Mouse (Mus musculus): ENCODE data around the gene Deaf1.

The Deaf1 gene

DNA sequence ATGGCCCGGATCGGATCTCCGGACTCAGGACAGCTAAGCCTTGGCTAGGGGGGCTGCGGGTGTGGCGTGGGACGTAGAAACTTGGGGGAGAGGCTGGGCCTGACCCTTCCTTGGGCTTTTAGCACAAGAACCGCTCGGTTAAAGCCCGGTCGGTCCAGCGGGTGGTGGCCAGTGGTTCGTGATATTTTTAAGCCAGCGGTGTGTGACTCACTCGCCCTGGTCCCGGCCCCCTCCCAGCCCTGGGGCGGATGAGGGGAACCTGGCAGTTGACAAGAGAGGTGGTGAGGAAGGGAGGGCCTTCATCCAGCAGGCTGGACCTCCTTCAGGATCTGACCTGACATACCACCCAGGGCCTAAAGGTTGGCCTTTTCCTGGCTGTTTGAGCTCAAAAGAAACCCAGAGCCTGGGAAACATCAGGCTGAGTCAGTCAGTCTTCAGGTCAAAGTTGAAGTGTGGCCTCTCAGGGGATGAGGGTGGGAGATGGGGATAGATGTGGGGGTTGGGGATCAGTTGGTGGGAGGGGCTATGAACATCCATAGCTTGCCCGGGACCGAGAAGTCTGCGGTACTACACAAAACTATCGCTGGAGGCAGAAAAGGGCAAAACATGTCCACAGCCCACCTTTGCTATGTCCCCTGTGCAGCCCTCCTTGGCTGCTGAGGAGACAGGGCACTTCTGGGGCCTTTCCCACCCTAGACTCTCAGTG lies 11.9 kb upstream of the Deaf1 start:
- DNase-seq (ENCODE audit: low spot score in 2 of 2) = no peak

DNA sequence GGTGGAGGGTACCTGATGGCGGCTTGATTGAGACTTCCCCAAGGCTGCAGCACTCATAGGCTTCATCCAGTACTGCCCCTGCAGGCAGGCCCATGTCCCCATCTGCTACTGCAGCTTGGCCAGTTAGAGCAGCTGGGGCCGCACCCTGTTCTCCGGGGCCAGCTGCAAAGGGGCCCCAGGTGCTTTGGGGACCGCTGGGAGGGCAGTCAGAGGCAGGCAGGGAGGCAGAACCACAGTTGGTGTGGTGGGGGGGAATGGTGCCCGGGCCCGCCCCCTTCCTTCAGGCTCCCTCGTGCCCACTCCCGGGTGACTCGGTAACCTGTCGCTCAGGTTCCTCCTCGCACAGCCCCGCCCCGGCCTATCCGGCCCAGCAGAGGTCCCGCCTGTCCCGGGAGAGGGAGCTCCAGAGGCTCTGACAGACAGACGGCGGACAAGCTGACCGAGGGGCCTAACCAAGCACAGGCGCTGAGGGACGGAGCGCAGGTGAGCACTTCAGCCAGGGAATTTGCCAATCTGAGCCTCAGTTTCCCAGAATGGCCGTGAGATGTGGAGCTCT lies 11.2 kb upstream of the Deaf1 start, which contains the start of gene Eps8l2:
Gene Eps8l2 (plus strand): TSS at position 305 of the 556 bp plus-strand sequence.
- no peak for DNase-seq (ENCODE audit: low spot score in 2 of 2)

DNA sequence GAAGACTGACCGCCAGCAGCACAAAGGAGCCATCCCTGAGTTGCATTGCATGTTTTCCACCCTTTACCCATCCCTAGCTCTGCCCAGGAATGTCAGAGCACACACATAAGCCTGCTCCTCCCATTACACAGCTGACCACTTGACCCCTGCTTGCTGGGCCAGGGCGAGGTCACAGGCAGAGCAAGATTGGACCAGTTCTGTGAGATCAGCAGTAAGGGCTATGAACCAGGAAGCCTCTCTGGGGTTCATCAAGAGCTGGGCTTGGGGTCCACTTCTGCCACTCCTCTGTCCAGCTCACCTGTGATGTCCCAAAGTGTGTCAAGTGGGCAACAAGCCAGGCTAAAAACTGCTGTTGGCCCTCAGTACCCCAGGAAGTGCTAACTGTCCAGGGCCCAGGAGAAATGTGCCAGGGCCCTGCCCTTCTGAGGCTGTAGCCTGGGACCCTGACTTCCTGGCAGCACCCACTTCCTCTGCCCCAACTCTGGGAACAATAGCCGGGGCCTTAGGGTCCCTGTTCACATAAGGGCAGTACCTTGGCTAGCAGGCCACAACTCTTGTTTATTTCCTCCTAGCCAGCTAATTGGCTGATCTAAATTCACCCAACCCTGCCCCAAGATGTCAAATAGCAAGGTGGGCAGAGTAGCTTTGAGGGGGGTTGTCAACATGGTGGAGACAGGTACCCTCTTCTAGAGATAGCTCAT lies 10.4 kb upstream of the Deaf1 start:
- no peak for DNase-seq (ENCODE audit: low spot score in 2 of 2)

DNA sequence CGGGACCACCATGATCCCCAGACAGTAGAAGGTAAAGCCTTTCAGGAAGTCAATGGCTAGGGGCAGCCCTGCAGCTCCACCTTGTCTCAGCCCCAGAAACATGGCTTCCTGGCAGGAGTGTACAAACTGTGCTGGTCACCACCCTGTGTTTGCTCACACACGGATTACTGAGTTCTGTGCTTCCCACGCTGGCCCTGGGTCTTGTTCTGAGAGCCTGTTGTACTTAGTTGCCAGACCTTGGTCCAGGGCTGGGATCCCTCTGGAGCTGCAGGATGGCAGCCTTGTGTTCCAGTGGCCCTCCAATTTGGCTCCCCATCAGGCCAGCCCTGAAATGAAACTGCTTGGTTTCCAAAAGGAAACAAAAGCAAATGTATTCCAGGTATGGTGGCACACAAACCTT lies 8.8 kb upstream of the Deaf1 start:
- DNase-seq (ENCODE audit: low spot score in 2 of 2) = no peak

DNA sequence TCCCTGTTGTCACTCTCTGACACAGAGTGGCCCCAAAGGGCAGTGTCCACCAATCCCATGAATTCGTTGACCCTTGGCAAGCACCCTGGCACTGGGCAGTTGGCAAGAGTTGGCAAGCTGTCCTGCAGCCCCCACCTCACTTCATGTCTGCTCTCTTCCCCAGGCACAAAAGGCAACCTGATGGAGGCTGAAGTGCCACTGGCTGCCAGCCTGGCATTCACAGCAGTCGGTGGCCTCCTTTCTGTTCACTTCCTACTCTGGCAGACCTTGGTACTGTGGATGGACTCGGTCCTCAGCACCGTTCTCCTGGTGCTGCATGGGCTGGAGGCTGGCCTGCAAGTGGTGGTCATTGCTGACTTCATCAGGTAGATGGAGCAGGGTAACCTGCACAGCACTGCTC lies 8.2 kb upstream of the Deaf1 start:
- peak in 1 of 2 experiments; percentile 29 for DNase-seq (ENCODE audit: low spot score in 2 of 2)

DNA sequence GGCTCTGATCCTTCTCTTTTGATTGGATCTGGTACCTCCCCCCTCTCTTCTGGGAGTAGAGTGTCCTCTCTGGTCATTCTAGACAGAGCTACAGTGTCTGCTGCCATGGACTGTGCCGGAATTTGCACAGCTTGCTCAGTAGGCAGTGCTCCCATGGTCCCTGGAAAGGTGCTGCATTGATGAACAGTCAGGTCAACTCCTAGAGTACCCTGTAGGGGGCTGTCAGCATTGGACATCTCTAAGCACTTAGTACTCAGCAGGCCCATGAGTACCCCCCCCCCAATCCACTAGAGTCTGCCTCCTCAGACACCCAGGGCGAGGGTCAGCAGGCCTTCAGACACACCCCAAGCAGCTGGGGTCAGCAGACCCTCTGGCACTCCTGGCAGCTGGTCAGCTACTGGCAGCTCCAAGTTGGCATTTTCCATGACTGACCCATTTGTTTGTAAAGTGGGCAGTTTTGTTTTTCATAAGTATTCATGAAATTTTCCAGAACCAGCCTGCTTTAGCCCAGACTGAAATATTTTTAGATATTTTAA lies 7.6 kb upstream of the Deaf1 start:
- DNase-seq (ENCODE audit: low spot score in 2 of 2) = no peak

DNA sequence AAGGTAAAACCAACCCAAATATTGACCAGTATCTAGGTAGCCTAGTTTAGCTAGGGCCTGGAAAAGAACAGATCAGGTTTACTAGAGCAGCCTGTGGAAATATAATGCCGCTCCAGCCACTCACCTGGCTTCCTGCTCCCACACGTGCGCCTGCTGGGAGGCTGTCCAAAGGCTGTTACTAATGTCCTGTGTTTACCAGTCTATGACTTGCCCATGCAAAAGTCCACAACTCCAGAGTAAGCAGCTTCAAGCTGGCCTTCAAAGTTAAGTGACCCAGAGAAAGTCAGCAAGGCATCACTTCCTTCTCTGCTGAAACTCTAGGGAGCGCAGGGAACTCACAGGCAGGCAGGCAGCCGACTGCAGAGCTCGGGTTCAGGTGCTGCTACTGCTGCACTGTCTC lies 4.5 kb upstream of the Deaf1 start:
- no peak for DNase-seq (ENCODE audit: low spot score in 2 of 2)

DNA sequence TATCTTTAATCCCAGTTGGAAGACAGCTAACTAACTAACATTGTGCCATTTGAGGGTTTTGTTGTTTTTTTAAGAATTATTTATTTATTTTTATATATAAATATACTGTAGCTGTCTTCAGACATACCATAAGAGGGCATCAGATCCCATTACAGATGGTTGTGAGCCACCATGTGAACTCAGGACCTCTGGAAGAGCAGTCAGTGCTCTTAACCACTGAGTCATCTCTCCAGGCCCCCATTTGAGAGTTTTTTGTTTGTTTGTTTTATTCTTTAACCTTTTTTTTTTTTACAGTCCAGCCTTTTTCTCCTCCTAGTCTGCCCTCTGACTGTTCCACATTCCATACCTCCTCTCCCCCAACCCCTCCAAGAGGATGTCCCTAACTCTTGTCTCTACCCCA lies 3.2 kb upstream of the Deaf1 start:
- DNase-seq (ENCODE audit: low spot score in 2 of 2) = no peak

DNA sequence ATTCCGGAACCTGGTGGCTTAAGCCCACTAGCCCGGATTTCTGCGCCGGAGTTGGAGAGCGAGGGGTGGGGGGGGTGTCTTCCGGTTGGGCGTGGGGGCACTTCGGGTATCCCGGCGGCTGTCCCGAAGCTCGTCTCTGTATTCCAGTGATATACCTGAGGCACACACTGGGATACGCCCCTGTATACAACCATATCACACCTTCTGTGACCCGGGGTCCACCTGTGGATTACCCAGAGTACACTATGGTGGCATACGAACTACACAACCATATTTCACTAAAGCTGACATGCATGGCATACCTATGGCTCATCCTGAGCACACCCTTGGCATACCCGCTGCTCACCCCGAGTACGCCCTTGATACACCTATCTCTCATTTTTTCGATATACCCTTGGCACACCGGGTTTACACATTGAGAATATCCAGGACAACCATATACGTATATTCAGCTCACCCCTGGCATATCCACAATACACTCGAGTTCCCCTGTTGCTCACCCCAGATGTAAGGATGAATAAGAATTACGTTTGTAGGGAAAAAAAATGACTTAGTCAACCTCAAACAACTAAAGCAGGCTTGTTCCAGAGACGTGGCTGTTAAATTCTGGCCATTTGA lies 992 bp upstream of the Deaf1 start:
- peak in 1 of 2 experiments; percentile 52 for DNase-seq (ENCODE audit: low spot score in 2 of 2)

DNA sequence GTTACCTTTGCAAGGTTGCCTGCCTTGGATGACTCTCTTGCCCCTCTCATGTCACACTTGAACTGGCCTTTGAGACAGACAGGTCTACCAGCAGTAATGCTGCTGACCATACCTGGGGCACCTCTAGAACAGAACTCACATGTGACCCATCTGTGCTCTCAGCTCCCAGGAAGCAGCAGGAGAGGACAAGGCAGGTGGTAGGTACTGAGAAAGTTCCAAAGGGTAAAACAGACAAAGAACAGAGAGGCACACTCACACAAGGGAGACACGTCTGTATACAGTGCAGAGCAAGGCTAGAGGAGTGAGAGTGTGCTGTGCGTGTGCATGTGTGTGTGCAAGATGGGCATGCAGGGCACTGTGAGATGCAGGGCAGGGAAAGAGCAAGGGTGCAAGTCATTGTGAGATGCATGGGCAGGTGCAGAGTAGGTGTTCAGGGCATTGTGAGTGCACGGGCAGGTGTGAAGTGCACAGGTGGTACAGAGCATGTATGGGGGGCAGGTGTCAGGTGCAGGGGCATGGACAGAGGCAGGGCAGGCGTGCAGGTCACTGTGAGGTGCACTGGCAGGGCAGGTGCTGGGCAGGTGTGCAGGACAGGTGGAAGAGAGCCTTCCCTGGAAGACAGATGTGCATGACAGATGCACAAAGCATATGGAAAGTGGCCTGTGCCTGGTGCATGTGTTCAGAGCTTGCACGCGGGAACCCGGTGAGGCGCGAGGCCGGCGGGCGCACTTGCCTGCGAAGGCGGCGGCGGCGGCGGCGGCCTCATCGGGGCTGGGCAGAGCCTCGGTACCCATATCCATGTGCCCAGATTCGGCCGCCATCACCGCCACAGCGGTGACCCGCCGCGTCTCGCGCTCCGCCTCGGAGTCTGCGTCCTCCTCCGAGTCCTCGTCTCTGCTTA lies 694 bp downstream of the Deaf1 start:
- peak in 1 of 2 experiments; percentile 40 for DNase-seq (ENCODE audit: low spot score in 2 of 2)

DNA sequence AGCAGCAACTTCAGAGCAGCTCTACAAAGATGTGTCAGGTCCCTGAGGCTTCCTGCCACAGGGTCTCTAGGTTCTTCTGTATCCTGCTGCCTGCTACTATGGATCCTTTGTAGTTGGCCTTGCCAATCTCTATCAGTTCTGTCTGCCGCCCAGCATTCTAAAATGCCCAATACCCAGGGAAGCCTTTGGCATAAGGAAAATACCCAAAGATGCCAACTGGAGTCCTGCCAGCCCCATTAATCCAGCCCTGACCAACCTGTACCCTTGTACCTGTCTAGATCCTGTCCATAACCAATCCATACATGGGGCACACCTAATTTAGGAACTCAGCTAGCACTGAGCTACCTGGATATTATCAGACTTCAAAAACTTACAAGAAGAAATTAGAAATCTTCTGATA lies 2.8 kb downstream of the Deaf1 start:
- no peak for DNase-seq (ENCODE audit: low spot score in 2 of 2)

DNA sequence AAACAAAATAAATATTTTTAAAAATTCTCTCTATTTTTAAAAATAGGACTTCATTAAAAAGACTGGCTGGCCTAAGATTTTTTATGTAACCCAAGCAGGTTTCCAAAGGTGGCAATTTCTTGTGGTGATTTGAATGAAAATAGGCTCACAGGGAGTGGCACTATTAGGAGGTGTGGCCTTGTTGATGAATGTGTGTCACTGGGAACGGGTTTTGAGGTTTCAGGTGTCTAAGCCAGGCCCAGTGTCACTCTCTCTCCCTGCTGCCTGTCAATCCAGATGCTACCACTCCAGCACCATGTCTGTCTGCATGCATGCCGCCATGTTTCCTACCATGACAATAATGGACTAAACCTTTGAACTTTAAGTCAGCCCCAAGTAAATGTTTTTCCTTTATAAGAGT lies 8.0 kb downstream of the Deaf1 start:
- DNase-seq (ENCODE audit: low spot score in 2 of 2) = no peak

DNA sequence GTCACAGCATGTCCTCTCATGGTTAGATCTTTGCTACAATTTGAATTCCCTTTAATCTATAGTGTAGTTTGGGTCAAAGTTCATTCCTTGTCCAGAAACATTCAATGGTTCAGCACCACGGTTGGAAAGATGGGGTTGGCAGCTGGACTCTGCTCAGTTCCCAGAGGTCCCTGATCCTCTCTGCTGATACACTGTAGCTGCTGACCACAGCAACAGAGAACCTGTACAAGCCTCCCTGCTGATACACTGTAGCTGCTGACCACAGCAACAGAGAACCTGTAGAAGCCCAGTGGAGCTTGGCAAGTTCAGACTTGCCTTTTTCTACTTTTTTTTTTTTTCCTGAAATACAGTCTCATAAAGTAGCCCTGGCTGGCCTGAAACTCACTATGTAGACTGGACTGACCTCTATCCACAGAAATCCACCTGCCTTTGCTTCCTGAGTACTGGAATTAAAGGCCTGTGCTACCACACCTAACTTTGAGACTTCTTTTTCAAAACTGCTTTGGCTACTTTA lies 9.8 kb downstream of the Deaf1 start:
- DNase-seq (ENCODE audit: low spot score in 2 of 2) = no peak

DNA sequence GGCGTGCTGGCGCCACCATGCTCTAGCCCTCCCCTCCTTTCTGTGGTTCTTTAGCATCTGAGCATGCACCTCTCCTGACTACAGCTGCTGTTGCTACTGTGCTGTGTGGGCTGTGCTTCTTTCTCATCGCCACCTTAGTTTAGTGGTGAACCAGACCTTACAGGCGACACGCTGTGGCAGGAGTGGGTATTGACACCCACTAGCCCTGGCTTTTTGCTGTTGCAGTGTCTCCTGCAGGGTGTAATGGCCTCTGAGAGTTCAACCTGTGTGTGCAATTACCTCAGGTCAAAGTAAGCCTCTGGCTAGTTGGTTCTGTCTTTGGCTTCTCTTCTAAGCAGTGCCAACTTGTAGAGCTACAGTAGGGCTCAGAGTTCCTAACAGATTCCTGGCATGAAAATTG lies 11.5 kb downstream of the Deaf1 start:
- no peak for DNase-seq (ENCODE audit: low spot score in 2 of 2)

DNA sequence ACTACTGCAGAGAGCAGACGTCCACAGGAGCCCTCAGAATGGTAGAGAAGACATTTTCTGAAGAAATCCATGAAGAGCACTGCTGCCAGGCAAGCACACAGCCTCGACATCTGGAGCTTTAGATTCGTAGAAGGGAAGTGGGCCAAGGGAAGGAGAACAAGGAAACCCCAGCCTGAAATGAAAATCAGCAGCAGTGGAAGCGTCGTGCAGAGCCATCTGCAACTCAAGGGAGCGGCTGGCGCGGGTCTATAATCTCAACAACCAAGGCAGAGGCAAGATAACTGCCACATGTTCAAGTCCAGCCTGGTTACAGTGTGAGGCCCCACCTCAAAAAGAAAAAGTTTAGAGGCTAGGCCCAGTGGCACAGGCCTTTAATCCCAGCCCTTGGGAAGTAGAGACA lies 12.4 kb downstream of the Deaf1 start:
- DNase-seq (ENCODE audit: low spot score in 2 of 2) = no peak

DNA sequence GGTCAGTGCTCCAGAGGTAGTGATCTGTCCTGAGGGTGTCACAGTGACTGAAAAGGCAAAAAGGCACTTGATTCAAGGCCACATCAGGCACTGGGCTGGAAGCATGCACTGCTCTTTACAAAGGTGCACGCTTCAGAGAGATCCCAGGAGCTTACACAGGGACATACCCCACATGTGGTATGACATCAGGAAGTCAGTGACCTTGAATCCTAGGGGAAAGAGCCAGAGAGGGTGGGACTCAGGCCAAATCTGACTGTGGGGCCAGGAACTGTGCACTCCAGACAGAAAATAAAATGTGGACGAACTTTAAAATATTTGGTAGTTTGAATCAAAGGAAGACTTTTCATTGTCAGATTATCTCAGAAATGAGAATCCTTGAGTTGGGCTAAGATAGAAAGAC lies 13.1 kb downstream of the Deaf1 start:
- no peak for DNase-seq (ENCODE audit: low spot score in 2 of 2)

DNA sequence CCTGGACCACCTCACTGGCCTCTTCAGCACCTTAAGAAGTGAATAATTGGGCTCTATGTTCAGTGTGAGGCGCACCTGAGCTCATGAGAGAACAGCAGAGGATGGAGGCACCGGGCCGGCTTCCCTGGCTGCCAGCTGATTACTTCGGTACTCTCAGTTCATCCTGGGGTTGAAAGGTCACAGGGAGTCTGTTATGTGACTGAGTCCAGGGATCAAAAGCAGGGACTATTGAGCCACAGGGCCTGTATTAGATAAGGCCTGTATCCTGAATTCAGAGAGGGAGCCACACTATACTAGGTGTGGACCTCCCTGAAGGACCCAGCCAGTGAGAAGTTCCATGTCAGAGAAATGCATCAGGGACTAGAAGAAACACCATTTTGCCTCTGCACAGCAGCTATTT lies 23.0 kb downstream of the Deaf1 start:
- DNase-seq (ENCODE audit: low spot score in 2 of 2) = no peak

DNA sequence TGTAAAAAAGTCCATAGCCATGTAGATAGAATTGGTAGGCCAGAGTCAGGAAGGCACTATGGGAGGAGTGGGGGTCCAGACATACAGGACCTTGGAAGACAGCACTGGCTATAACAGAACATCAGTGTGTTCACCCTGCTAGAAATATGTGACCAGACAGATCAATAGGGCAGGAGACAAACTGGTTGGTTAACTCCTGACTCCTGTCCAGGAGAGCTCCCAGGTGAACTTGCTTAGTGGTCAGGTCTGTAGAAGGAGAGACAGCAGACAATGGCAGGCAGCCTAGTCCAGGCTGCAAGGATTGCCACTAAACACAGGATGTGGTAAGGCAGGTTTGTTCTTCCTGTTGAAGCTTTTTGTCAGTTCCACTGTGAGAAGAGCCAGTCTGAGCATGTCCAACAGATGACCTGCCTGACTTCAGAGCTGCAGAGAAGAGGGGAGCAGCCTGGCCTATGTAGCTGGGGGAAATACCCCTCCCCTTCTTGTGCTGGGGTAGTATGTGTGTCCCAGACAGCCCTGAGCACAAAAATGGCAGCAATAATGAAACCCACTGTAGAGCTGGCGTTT lies 24.7 kb downstream of the Deaf1 start:
- DNase-seq (ENCODE audit: low spot score in 2 of 2) = no peak

DNA sequence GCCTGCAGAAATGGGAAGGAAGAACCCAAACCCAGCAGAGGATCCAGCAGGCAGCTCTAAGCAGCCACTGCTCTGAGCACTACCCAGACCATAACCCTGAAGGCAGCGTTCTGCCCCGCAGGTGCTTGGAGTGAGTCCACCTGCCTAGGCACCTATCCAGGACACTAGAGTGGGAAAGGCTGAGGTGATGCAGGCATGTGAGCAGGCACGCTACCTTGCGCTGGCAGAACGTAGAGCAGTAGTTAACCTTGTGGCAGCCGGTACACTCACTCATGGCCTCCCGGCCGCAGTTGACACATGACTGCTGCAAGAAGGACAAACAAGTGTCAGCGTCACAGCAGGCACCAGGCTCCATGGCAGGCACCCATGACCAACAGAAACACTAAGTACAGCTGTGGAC lies 26.1 kb downstream of the Deaf1 start:
- no peak for DNase-seq (ENCODE audit: low spot score in 2 of 2)

DNA sequence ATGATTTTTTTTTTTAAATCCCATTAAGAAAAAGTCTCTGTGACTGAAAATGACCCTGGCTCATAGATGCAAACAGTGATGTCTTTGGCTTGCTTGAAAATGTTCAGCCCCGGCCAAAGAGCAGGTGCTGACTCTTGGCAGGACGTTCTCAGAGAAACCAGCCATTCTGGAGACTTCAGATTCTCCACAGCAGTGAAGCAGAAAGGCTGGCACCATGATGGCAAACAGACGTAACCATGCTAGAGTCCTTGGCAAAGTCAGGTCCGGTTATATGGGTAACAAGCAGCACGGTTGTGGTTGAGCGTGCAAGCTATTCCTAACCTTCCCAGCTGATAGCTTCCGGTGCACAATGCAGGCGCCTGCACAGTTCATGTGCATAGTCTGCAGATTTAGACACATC lies 28.3 kb downstream of the Deaf1 start:
- DNase-seq (ENCODE audit: low spot score in 2 of 2) = no peak

All from frontal cortex, postnatal 10 days (tissue).